Mouse (Mus musculus) myocyte (in vitro differentiated cells): ENCODE data around the gene 4931428L18Rik.

Experiments used
- MAX ChIP-seq: IDR thresholded peaks from one replicate; pipeline ENCODE4 v1.6.1; 2011; ENCODE audit warnings: low read depth, mild to moderate bottlenecking, control low read depth
- POLR2A ChIP-seq: IDR thresholded peaks from one replicate; pipeline ENCODE4 v1.6.1; 2011; ENCODE audit warnings: low read depth, mild to moderate bottlenecking, control low read depth, moderate library complexity; ENCODE audit not compliant: insufficient read length
- POLR2AphosphoS2 ChIP-seq: IDR thresholded peaks from one replicate; pipeline ENCODE4 v1.6.1; 2011; ENCODE audit warnings: low read depth, control low read depth; ENCODE audit not compliant: insufficient read length
- SRF ChIP-seq: IDR thresholded peaks from one replicate; pipeline ENCODE4 v1.6.1; 2011; ENCODE audit warnings: low read depth; ENCODE audit not compliant: control insufficient read depth, insufficient read length
- TCF12 ChIP-seq: IDR thresholded peaks from one replicate; pipeline ENCODE4 v1.6.1; 2011; ENCODE audit warnings: mild to moderate bottlenecking, control low read depth; ENCODE audit not compliant: poor library complexity, insufficient read depth, severe bottlenecking
- USF1 ChIP-seq: IDR thresholded peaks from one replicate; pipeline ENCODE4 v1.6.1; 2011; ENCODE audit warnings: low read depth, mild to moderate bottlenecking, control low read depth, moderate library complexity

DNA sequence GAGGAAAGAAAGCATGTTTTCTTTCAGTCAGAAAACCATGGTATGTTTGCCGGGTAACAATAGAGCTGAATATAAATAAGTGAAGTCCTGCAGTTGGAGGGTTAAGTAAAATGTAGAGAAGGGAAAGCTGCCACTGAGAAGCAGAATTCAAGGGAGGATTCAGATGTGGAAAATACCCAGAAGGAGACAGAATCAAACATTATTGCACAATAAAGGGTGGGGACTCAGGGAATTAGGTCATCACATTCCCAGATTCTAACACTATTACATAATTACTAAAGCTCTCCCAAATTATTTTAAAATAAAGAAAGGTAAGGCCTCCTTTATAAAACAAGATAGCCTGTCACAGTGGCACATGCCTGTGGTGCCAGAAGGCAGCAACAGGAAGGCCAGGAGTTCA lies 128.5 kb downstream of the 4931428L18Rik start:
- TF ChIP-seq MAX: no peak
- TF ChIP-seq POLR2A: no peak
- no peak for TF ChIP-seq SRF
- no peak for TF ChIP-seq POLR2AphosphoS2
- no peak for TF ChIP-seq TCF12
- no peak for TF ChIP-seq USF1
